ENCODE assay signal across 25 mouse cellular contexts in genomic region chr11:87881714-87882113, GRCm38 (mm10). TPM values are rescaled to one million over a fixed set of nuclear protein-coding genes. Genes with fewer than 3 reads are reported as not detected.
"Had no signal": no experiment of that assay in that cellular context is flagged by ENCODE, and none has a peak within 500 bp of the region (broad histone marks: within the 10 kb centered on the region; RNA-seq: fewer than 3 reads in every experiment).

No protein-coding gene starts in this region.

- H3K36me3 ChIP-seq: midbrain, embryonic 10.5 days; midbrain, embryonic 12.5 days; midbrain, embryonic 15.5 days; neural tube, embryonic 12.5 days; stomach, embryonic 15.5 days had no signal

- H3K27me3 ChIP-seq: midbrain, embryonic 12.5 days; midbrain, embryonic 15.5 days; neural tube, embryonic 12.5 days; stomach, embryonic 15.5 days had no signal

- H3K9ac ChIP-seq: liver, embryonic 14.5 days; lung, embryonic 14.5 days; midbrain, embryonic 12.5 days; midbrain, embryonic 15.5 days; neural tube, embryonic 12.5 days; stomach, embryonic 15.5 days had no signal

- H3K4me1 ChIP-seq: midbrain, embryonic 10.5 days; midbrain, embryonic 12.5 days; midbrain, embryonic 15.5 days; neural tube, embryonic 12.5 days; stomach, embryonic 15.5 days had no signal

- H3K4me3 ChIP-seq: midbrain, embryonic 10.5 days; midbrain, embryonic 12.5 days; midbrain, embryonic 15.5 days; myocyte; neural tube, embryonic 12.5 days; stomach, embryonic 15.5 days had no signal

- ATAC-seq: midbrain, embryonic 15.5 days had no signal

- DNase-seq: lung, adult 18-20 months; lung, embryonic 14.5 days; lung, postnatal 10 days; lung, postnatal 4 days; right cerebral cortex, postnatal 14 days; thymus, adult 2 months; thymus, postnatal 25 days; thymus, postnatal 4 days had no signal

- H3K27ac ChIP-seq: liver, embryonic 14.5 days; midbrain, embryonic 10.5 days; midbrain, embryonic 12.5 days; midbrain, embryonic 15.5 days; neural tube, embryonic 12.5 days; stomach, embryonic 15.5 days; stomach, postnatal 0 days had no signal

RNA-seq across cellular contexts. Expression of gene Epx, which starts 6.4 kb away (rescaled TPM):
- total RNA-seq: neutrophil, adult 5-6 weeks had no signal
- polyA plus RNA-seq: lung, embryonic 14.5 days; lung, embryonic 16.5 days; midbrain, embryonic 10.5 days; midbrain, embryonic 12.5 days; myocyte; neural tube, embryonic 12.5 days; testis, adult 2 months; urinary bladder, adult 2 months had no signal

RNA-seq across cellular contexts. Expression of gene Olfr462, which starts 10.4 kb away (rescaled TPM):
- total RNA-seq: megakaryocyte-erythroid progenitor cell, adult 5-6 weeks; midbrain, postnatal 0 days; neutrophil, adult 5-6 weeks had no signal
- polyA plus RNA-seq: liver, embryonic 14.5 days; liver, embryonic 16.5 days; lung, embryonic 14.5 days; lung, embryonic 16.5 days; midbrain, embryonic 10.5 days; midbrain, embryonic 12.5 days; midbrain, embryonic 15.5 days; midbrain, postnatal 0 days; myocyte; neural tube, embryonic 12.5 days; neural tube, embryonic 14.5 days; spleen, adult 2 months; stomach, embryonic 15.5 days; stomach, postnatal 0 days; testis, adult 2 months; thymus, adult 2 months; urinary bladder, adult 2 months had no signal

RNA-seq across cellular contexts. Expression of gene Olfr463, which starts 15.5 kb away (rescaled TPM):
- total RNA-seq: megakaryocyte-erythroid progenitor cell, adult 5-6 weeks; midbrain, postnatal 0 days; neutrophil, adult 5-6 weeks had no signal
- polyA plus RNA-seq: liver, embryonic 14.5 days; liver, embryonic 16.5 days; lung, embryonic 14.5 days; lung, embryonic 16.5 days; midbrain, embryonic 10.5 days; midbrain, embryonic 12.5 days; midbrain, embryonic 15.5 days; midbrain, postnatal 0 days; myocyte; neural tube, embryonic 12.5 days; neural tube, embryonic 14.5 days; spleen, adult 2 months; stomach, embryonic 15.5 days; stomach, postnatal 0 days; testis, adult 2 months; thymus, adult 2 months; urinary bladder, adult 2 months had no signal

RNA-seq across cellular contexts. Expression of gene Olfr464, which starts 39.1 kb away (rescaled TPM):
- total RNA-seq: megakaryocyte-erythroid progenitor cell, adult 5-6 weeks; neutrophil, adult 5-6 weeks had no signal
- polyA plus RNA-seq: liver, embryonic 14.5 days; liver, embryonic 16.5 days; lung, embryonic 14.5 days; lung, embryonic 16.5 days; midbrain, embryonic 10.5 days; midbrain, embryonic 12.5 days; midbrain, postnatal 0 days; myocyte; neural tube, embryonic 12.5 days; spleen, adult 2 months; stomach, embryonic 15.5 days; stomach, postnatal 0 days; testis, adult 2 months; urinary bladder, adult 2 months had no signal
